Mouse (Mus musculus): ENCODE data around the gene Stk32b. TPM values are rescaled to one million over a fixed set of nuclear protein-coding genes. Genes with fewer than 3 reads are reported as not detected.

Gene Stk32b
- polyA plus RNA-seq, 1 experiment, result 0.44 TPM

DNA sequence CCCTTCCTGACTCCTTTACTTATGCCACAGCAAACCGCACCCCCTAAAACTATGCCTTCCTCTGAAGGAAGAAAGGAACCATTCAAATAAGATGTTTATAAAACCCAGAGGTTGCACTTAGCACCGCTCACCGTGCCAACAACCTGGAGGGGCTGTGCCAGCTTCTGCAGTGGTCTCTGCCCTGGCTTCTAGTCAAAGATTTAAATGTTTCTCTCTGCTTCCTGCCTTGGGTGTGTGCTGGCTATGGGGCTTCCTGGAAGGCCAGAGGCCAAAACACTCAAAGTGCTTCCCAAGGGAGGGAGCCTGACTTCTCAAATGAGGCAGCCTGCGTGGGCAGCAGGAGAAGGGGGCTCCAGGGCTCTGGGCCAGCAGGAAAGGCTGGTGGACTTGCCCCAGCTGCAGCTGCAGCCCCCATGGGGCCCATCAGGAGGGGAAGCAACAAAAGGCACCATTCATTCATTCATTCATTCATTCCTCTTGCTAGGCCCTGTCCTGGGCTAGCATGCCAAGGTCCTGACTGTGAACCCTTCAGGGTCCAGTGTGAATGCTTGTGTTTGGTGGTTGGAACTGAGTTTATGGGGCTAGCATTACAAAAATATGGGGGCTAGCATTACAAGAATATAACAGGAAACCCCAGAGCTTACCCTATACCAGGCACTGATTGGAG lies 8.4 kb upstream of the Stk32b start:
- no peaks in the 10 kb centered on the region for H3K4me1 ChIP-seq (ENCODE audit: control insufficient read depth, insufficient read depth, low read length)
- no peak overlapping the region for H3K4me3 ChIP-seq (ENCODE audit: insufficient read depth, low read length)
- TF ChIP-seq POLR2A (IDR thresholded peaks at IDR 0.05; ENCODE audit: low read depth, low read length) (no peak), CTCF (IDR thresholded peaks at IDR 0.05; ENCODE audit: borderline replicate concordance, insufficient read depth, low read length) (no peak)
- no peak overlapping the region for H3K27ac ChIP-seq (ENCODE audit: insufficient read depth, low read length)

- no peak overlapping the region for H3K4me3 ChIP-seq (ENCODE audit: insufficient read depth, low read length)
- H3K4me1 ChIP-seq (ENCODE audit: control insufficient read depth, insufficient read depth, low read length), result no peaks in the 10 kb centered on the region
- TF ChIP-seq POLR2A (IDR thresholded peaks at IDR 0.05; ENCODE audit: low read depth, low read length) (no peak), CTCF (IDR thresholded peaks at IDR 0.05; ENCODE audit: borderline replicate concordance, insufficient read depth, low read length) (no peak)
- no peak overlapping the region for H3K27ac ChIP-seq (ENCODE audit: insufficient read depth, low read length)
Observed at GRCm38 (mm10) chr5:37720670-37721069, 3.7 kb upstream of the Stk32b start.

DNA sequence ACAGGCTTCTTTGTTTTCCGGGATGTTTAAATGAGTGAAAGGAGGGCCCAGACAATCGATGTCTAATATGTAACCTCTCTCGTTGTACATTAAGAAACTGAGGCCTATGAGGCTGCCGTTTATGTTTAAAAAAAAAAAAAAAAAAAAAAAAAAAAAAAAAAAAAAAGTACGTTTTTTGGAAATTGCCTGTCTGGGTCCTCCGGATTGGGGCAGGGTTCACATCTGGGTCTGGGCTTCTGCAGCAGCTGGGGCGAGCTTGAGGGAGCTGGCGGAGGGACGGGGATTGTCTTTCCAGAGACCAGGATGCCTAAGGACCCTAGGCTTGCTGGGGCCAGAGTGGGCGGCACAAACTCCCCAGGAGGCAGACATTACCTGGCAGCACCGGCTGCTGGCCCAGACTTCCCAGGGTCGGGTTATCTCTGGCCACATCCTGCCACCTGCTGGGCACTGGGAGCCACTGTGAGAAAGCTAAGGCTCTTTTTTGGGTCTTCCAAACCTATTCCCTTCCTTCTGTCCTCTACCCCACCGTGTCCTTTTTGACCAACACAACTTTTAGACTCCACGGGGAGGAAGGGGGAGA lies 503 bp upstream of the Stk32b start:
- TF ChIP-seq CTCF (IDR thresholded peaks at IDR 0.05; ENCODE audit: borderline replicate concordance, insufficient read depth, low read length) (peak; percentile 49), POLR2A (IDR thresholded peaks at IDR 0.05; ENCODE audit: low read depth, low read length) (no peak)
- peak overlapping the region; percentile 9 for H3K4me3 ChIP-seq (ENCODE audit: insufficient read depth, low read length)
- H3K4me1 ChIP-seq (ENCODE audit: control insufficient read depth, insufficient read depth, low read length), result no peaks in the 10 kb centered on the region
- H3K27ac ChIP-seq (ENCODE audit: insufficient read depth, low read length), result no peak overlapping the region

DNA sequence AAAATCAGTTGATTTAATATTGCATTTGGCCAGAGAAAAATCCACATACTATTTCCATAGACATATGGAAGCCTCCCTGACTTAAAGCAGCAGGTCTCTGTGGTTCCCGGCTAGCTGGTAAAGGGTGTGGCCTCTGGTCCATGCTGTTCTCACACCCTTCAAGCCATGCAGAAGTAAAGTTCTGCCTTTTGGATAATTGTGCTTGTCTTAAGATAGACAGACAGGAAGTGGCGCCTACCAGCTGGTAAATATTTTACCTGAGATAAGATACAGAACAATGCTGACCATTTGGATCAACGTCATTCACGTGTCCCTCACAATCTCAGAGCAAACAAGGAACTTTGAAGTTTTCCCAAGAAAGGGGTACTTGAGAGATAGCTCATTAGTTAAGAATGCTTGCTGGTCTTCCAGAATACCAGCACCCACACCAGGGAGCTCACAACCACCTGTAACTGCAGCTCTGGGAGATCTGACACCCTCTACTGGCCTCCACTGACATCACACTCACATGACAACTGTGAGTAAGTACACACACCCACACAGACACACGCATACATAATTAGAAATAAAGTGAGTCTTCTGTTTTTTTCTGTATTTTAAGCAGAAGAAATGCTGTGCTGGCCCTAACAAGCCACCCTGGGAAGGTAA lies 7.6 kb downstream of the Stk32b start:
- Histone ChIP-seq H3K4me1 (ENCODE audit: control insufficient read depth, insufficient read depth, low read length) (no peaks in the 10 kb centered on the region), H3K27ac (ENCODE audit: insufficient read depth, low read length) (no peak overlapping the region), H3K4me3 (ENCODE audit: insufficient read depth, low read length) (no peak overlapping the region)
- TF ChIP-seq CTCF (IDR thresholded peaks at IDR 0.05; ENCODE audit: borderline replicate concordance, insufficient read depth, low read length) (no peak), POLR2A (IDR thresholded peaks at IDR 0.05; ENCODE audit: low read depth, low read length) (no peak)

- Histone ChIP-seq H3K4me1 (ENCODE audit: control insufficient read depth, insufficient read depth, low read length) (no peaks in the 10 kb centered on the region), H3K4me3 (ENCODE audit: insufficient read depth, low read length) (no peak overlapping the region), H3K27ac (ENCODE audit: insufficient read depth, low read length) (no peak overlapping the region)
- TF ChIP-seq CTCF (IDR thresholded peaks at IDR 0.05; ENCODE audit: borderline replicate concordance, insufficient read depth, low read length), result no peak
- TF ChIP-seq POLR2A (IDR thresholded peaks at IDR 0.05; ENCODE audit: low read depth, low read length), result no peak
Observed at GRCm38 (mm10) chr5:37708124-37708523, 8.8 kb downstream of the Stk32b start.

DNA sequence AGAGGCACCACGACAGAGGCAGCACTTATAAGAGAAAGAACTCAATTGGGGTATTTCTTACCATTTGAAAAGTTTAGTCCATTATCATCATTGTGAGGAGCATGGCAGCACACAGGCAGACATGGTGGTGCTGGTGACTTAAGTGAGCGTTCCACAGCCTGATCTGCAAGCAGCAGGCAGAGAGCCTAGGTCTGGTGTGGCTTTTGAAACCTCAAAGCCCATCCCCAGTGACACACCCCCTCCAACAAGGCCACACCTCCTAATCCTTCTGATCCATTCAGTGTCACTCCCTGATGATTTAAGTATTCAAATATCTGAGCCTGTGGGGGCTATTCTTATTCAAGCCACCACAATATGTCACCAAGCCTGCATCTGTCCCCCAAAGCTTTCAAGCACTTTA lies 12.0 kb downstream of the Stk32b start:
- no peak overlapping the region for H3K27ac ChIP-seq (ENCODE audit: insufficient read depth, low read length)
- H3K4me1 ChIP-seq (ENCODE audit: control insufficient read depth, insufficient read depth, low read length), result no peaks in the 10 kb centered on the region
- TF ChIP-seq POLR2A (IDR thresholded peaks at IDR 0.05; ENCODE audit: low read depth, low read length) (no peak), CTCF (IDR thresholded peaks at IDR 0.05; ENCODE audit: borderline replicate concordance, insufficient read depth, low read length) (no peak)
- H3K4me3 ChIP-seq (ENCODE audit: insufficient read depth, low read length), result no peak overlapping the region

DNA sequence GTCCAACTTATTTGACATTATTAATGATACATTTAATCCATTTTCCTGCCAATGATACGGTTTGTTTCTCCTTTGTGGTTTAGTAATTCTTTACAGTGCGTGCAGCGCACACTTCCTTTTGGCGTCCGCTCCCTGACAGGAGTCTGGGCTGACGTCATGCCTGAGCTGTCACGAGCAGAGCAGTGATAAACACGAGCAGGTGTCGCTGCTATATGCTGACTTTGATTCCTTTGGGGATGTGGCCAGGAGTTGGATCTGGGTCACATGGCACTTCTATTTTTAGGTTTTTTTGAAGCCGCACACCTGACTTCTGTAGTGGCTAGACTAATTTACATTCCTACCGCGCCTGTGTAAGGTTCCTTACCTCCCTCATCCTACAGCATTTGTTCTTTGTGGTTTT lies 17.2 kb downstream of the Stk32b start:
- H3K27ac ChIP-seq (ENCODE audit: insufficient read depth, low read length), result no peak overlapping the region
- H3K4me3 ChIP-seq (ENCODE audit: insufficient read depth, low read length), result no peak overlapping the region
- TF ChIP-seq POLR2A (IDR thresholded peaks at IDR 0.05; ENCODE audit: low read depth, low read length), result no peak
- no peak for TF ChIP-seq CTCF (IDR thresholded peaks at IDR 0.05; ENCODE audit: borderline replicate concordance, insufficient read depth, low read length)
- H3K4me1 ChIP-seq (ENCODE audit: control insufficient read depth, insufficient read depth, low read length), result peaks cover 2% of the 10 kb centered on the region; the same call in 1 of the 2 replicates

- Histone ChIP-seq H3K4me1 (ENCODE audit: control insufficient read depth, insufficient read depth, low read length) (peaks cover 2% of the 10 kb centered on the region; the same call in 1 of the 2 replicates), H3K27ac (ENCODE audit: insufficient read depth, low read length) (no peak overlapping the region), H3K4me3 (ENCODE audit: insufficient read depth, low read length) (no peak overlapping the region)
- TF ChIP-seq POLR2A (IDR thresholded peaks at IDR 0.05; ENCODE audit: low read depth, low read length) (no peak), CTCF (IDR thresholded peaks at IDR 0.05; ENCODE audit: borderline replicate concordance, insufficient read depth, low read length) (no peak)
Observed at GRCm38 (mm10) chr5:37697286-37697685, 19.7 kb downstream of the Stk32b start.

GRCm38 (mm10) chr5:37695773-37696172 lies 21.2 kb downstream of the Stk32b start:
- TF ChIP-seq POLR2A (IDR thresholded peaks at IDR 0.05; ENCODE audit: low read depth, low read length) (no peak), CTCF (IDR thresholded peaks at IDR 0.05; ENCODE audit: borderline replicate concordance, insufficient read depth, low read length) (no peak)
- Histone ChIP-seq H3K4me3 (ENCODE audit: insufficient read depth, low read length) (no peak overlapping the region), H3K4me1 (ENCODE audit: control insufficient read depth, insufficient read depth, low read length) (peaks cover 2% of the 10 kb centered on the region; the same call in 1 of the 2 replicates), H3K27ac (ENCODE audit: insufficient read depth, low read length) (no peak overlapping the region)

DNA sequence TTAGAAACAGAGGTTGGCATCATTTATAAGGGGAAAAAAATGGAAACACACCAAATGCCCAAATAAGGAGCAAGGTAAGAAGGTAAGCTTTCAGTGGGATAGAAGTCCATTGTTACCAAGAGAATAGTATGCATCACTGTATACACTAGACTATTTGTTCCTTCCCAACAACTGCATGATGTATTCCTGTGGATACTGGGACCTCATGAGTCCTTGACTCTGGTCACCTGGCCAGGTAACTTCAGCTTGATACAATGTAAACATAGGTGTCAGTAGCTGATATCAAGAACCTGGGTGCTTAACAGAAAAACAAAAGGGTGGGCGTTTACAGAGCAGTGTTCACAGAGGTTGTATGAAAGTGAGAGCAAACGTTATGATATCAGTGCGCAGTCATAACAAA lies 24.2 kb downstream of the Stk32b start:
- no peak overlapping the region for H3K4me3 ChIP-seq (ENCODE audit: insufficient read depth, low read length)
- H3K27ac ChIP-seq (ENCODE audit: insufficient read depth, low read length), result no peak overlapping the region
- TF ChIP-seq CTCF (IDR thresholded peaks at IDR 0.05; ENCODE audit: borderline replicate concordance, insufficient read depth, low read length) (no peak), POLR2A (IDR thresholded peaks at IDR 0.05; ENCODE audit: low read depth, low read length) (no peak)
- no peaks in the 10 kb centered on the region for H3K4me1 ChIP-seq (ENCODE audit: control insufficient read depth, insufficient read depth, low read length)
